Mouse (Mus musculus) bone marrow, adult 2 months (tissue): ENCODE results near the gene Nat9. TPM values are rescaled to one million over a fixed set of nuclear protein-coding genes. Genes with fewer than 3 reads are reported as not detected.

Source experiments
- H3K27ac ChIP-seq: fragments of 200-500 bp; 2 replicates; pipeline ENCODE4 v1.5.1; 2012; ENCODE audit warnings: low read depth, mild to moderate bottlenecking, control low read depth, inconsistent platforms, low read length; ENCODE audit not compliant: control insufficient read depth, poor library complexity, insufficient read depth
- H3K4me1 ChIP-seq: fragments of 200-500 bp; 2 replicates; pipeline ENCODE4 v1.6.1; 2011; ENCODE audit warnings: low read length; ENCODE audit not compliant: control insufficient read depth, insufficient read depth
- H3K4me3 ChIP-seq: fragments of 200-500 bp; replicated peaks from 2 replicates; pipeline ENCODE3; 2011; ENCODE audit warnings: mild to moderate bottlenecking, low read depth, low read length, control low read depth; ENCODE audit not compliant: control insufficient read depth
- CTCF ChIP-seq: fragments of 200-500 bp; IDR thresholded peaks from 2 replicates; pipeline ENCODE4 v1.5.1; 2011; ENCODE audit warnings: low read length, control low read depth; ENCODE audit not compliant: control insufficient read depth, insufficient read depth
- POLR2A ChIP-seq: fragments of 200-500 bp; IDR thresholded peaks from 2 replicates; pipeline ENCODE4 v1.6.1; 2011; ENCODE audit warnings: low read depth, mild to moderate bottlenecking, control low read depth, low read length, borderline replicate concordance; ENCODE audit not compliant: control insufficient read depth
- WGBS: fragments of 180-500 bp; shearing (Covaris S2); methylation state at CpG from one replicate; pipeline ENCODE4 v1.1.7; 2018; 5-methylcytosine and 5-hydroxymethylcytosine counted together
- polyA plus RNA-seq: library from polyadenylated mRNA; stranded (reverse); fragments of >200 nt; gene quantifications from 2 replicates; pipeline ENCODE4 v1.2.4, GENCODE M21; 2011; ENCODE audit warnings: low replicate concordance; ENCODE audit not compliant: missing spikeins, insufficient read depth, insufficient read length

Nat9 gene
- polyA plus RNA-seq, 1 experiment = 19.4 TPM

DNA sequence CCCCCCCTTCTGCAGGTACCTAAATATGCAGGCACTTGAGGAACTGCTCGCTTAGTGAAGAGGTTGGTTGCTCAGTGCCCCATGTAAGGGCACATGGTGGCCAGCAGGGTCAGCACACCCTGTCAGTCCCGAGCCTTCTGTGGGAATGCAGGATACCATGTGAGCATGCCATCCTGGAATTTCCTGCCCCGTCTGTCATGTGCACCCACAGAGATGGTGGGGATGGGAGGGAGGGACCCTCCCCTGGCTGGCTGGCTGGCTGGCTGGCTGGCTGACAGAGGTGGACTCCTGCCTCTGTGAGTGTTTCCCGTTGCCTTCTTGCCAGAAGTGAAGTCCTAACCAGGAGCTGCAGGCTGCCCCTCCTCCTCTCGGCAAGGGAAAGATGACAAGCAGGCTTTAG is 34.9 kb upstream of the Nat9 start:
- H3K4me1 ChIP-seq = peaks cover 10% of the 10 kb centered on the region; the same call in 1 of the 2 replicates
- no peak overlapping the region; the same call in 1 of the 2 replicates for H3K27ac ChIP-seq
- 65% methylated on average over 5 of the region's 5 CpGs for WGBS
- H3K4me3 ChIP-seq = no peak overlapping the region
- no peak for TF ChIP-seq CTCF
- no peak for TF ChIP-seq POLR2A

DNA sequence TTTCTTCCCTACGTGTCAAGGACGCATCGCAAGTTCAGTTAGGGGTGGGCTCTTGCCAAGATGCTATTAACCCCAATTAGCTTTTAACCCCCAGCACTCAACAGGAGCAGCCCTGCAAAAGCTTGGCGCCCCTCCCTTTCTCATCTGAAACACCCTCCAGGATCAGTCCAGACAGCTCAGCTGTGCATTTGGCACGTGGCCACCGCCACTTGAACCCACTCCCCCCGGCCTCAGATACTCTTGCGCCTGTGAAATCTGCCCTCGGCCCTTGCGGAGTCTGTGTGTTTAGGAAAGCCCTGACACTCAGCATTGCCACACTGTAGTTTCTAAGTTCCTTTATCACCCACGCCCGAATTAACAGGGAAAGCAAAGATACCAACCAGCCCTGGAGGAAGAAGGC is 34.4 kb upstream of the Nat9 start:
- Histone ChIP-seq H3K4me1 (peaks cover 10% of the 10 kb centered on the region; the same call in 1 of the 2 replicates), H3K27ac (peak overlapping the region; percentile 53; the same call in 1 of the 2 replicates), H3K4me3 (no peak overlapping the region)
- 62% methylated on average over 12 of the region's 12 CpGs for WGBS
- TF ChIP-seq CTCF (no peak), POLR2A (no peak)

DNA sequence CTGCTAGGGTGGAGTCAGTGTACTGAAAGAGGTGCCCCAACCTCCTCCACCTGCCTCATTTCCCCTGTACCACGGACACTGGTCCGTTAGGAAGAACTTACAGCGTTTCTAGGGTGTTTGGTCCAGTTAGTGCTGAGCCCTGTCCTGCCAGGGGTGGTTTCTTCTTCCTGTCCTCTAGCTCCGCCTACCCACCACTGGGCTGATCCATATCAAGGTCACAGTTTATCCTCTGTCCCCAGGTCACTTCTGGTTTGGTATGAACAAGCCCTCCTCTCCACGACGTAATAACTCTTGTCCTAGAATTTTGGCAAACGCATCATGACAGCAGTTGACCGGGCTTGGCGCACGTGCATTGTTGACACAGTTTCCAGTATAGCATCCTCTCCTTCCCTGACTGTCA is 32.0 kb upstream of the Nat9 start:
- peak overlapping the region; percentile 50 for H3K27ac ChIP-seq
- WGBS = 64% methylated on average over 10 of the region's 10 CpGs
- no peak for TF ChIP-seq POLR2A
- no peak for TF ChIP-seq CTCF
- peaks cover 10% of the 10 kb centered on the region; the same call in 1 of the 2 replicates for H3K4me1 ChIP-seq
- H3K4me3 ChIP-seq = peak overlapping the region; percentile 17

DNA sequence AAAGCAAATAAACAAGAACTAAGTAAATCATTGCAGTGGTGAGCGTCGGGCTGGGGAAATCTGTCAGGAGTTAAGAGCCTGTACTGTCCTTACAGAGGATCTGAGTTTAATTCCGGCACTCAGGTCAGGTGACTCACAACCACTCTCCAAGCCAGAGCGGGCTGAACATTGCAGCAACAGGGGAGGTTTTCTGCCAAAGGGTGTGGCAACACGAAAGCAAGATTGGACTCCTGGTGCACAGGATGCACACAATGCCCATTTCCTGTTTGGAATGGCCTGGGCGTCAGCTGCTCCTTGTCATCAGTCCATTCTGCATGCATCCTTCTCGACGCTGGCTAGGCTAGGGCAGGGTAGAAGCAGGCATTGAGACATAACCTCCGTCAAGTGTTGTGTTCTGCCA is 31.6 kb upstream of the Nat9 start:
- no peak for TF ChIP-seq CTCF
- TF ChIP-seq POLR2A = no peak
- Histone ChIP-seq H3K4me3 (peak overlapping the region; percentile 17), H3K27ac (peak overlapping the region; percentile 50), H3K4me1 (peaks cover 10% of the 10 kb centered on the region; the same call in 1 of the 2 replicates)
- 32% methylated on average over 9 of the region's 9 CpGs for WGBS

DNA sequence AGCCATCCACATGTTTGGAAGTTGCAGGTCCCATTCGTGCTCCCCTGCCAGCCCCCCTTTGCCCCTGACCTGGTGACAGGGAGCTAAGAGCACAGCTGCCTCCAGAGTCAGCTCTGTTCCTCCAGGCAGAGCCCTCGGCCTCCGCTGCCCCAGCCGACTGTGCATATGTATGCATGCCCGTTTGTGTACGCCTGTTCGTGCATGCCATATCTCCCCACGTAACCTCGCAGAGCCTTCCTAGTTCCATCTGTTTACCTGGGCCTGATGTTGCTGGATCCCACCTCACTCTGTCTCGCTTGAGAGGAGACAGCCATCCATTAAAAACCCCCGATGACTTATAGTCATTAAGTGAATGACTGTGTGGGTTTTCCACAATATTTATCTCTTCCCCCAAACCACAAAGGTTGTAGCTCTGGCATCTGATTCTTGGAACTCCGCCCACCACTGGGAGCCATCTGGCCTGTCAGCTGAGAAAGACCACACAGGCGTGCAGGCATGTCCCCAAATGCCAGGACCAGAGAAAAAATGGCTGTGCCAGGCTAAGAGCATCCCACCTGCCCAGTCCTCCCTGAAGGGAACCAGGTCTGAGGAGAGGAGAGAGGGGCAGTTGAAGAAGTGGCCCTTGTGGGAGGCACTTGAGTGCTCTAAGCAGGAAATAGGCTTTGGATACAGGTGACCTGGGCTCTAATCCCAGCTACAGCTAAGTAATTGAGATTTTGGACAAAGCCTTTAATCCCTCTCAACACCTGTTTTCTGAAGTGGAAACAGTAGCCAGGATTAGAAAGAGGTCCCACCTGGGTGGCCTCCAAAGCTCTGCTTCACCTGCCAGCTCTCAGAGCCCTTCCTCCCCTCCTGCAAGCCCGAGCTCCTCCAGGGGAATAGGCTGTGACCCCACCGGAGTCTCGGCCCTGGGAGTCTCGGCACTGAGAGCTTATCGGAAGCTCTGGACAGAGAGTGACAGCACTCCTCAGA is 30.1 kb upstream of the Nat9 start:
- TF ChIP-seq CTCF (no peak), POLR2A (no peak)
- peak overlapping the region; percentile 16; the same call in 1 of the 2 replicates for H3K27ac ChIP-seq
- H3K4me3 ChIP-seq = no peak overlapping the region
- 56% methylated on average over 18 of the region's 18 CpGs for WGBS
- H3K4me1 ChIP-seq = peaks cover 6% of the 10 kb centered on the region; the same call in 1 of the 2 replicates

DNA sequence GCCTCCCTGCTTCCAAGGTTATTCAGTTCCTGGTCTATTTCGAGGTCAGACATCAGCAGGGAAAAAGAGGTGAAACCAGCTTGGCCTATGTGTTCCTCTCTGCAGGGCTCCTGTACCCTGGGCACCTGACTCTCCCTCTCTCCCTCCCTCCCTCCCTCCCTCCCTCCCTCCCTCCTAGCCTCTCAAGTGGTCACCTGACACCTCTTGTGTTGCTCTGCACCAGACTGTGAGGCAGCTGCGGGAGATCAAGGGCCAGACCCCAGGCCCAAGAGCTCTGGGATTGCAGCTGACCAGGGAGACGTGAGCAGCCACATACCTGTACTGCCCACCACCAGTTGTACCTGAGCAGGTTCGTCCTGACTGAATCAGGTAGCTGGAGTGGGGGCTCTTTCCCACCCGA is 27.5 kb upstream of the Nat9 start:
- 79% methylated on average over 5 of the region's 5 CpGs for WGBS
- TF ChIP-seq CTCF = no peak
- TF ChIP-seq POLR2A = no peak
- Histone ChIP-seq H3K4me1 (peaks cover 6% of the 10 kb centered on the region; the same call in 1 of the 2 replicates), H3K4me3 (no peak overlapping the region), H3K27ac (no peak overlapping the region)

DNA sequence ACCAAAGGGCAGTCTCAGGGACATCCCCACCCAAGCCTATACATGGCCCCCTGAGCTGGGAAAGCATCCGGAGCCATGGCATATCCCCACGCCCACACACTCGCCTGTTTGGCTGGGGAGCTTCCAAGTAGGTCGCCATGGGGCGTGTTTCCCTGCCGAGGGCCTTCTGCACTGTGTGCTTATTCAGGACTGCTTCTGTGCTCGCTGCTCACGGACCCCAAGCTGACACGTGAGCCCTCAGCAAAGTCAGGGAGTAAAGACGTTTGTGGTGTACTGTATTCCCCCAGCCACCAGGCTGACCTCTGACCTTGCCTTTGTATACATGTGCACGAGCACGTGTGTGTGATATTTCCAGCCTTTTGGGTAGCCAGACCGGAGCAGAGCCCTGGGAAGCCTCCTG is 24.5 kb upstream of the Nat9 start:
- Histone ChIP-seq H3K4me1 (no peaks in the 10 kb centered on the region), H3K27ac (no peak overlapping the region), H3K4me3 (no peak overlapping the region)
- TF ChIP-seq POLR2A (no peak), CTCF (no peak)
- WGBS = 78% methylated on average over 13 of the region's 13 CpGs

DNA sequence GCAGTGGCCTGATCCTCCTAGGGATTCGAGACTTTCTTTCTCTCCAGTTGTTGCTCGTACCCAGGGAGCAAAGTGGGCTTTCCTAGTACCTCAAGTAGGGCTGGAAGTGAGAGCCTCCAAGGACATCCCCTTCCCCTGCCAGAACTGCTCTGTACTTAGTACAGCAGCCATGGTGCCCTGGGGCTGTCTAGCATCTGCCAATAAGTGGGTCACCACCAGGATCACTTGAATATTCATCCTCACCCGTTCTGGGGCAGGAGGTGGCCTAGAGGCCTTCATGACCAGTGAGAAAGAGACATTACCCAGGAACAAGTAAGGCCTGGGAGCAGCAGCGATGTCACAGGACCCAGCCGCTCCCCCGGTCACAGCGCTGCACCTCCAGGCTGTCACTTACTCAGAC is 22.3 kb upstream of the Nat9 start:
- H3K27ac ChIP-seq = peak overlapping the region; percentile 72
- no peaks in the 10 kb centered on the region for H3K4me1 ChIP-seq
- no peak overlapping the region for H3K4me3 ChIP-seq
- no peak for TF ChIP-seq POLR2A
- TF ChIP-seq CTCF = no peak
- WGBS = 87% methylated on average over 7 of the region's 7 CpGs
